Mouse (Mus musculus) urinary bladder, postnatal 4 days (tissue): ENCODE measurements around the gene Odf3l2.
A peak's percentile ranks its signal among the peaks of the same experiment; 100 is the strongest.

Source experiments
- DNase-seq, 2 experiments: peaks; one replicate each; pipeline ENCODE4 v3.0.0; 2021 to 2022; ENCODE audit warnings: low spot score in 2 of 2

Odf3l2 gene

GRCm38 (mm10) chr10:79645711-79646110, at the start of gene Odf3l2:
Gene Odf3l2 (minus strand): TSS chr10:79645738.
- DNase-seq: no peak

GRCm38 (mm10) chr10:79694379-79694655, 48.8 kb upstream of the Odf3l2 start:
- DNase-seq: no peak

- DNase-seq: no peak
Measured at GRCm38 (mm10) chr10:79693580-79694378, 48.2 kb upstream of the Odf3l2 start.

- DNase-seq: no peak
Measured at GRCm38 (mm10) chr10:79691986-79692548, 46.5 kb upstream of the Odf3l2 start.

- DNase-seq: no peak
Measured at GRCm38 (mm10) chr10:79689178-79689577, 43.6 kb upstream of the Odf3l2 start.

- no peak for DNase-seq
Measured at GRCm38 (mm10) chr10:79688720-79689119, 43.2 kb upstream of the Odf3l2 start, which contains the start of gene Gzmm. Gene Gzmm (plus strand): TSS chr10:79689020.

GRCm38 (mm10) chr10:79687513-79687912, 42.0 kb upstream of the Odf3l2 start:
- DNase-seq: no peak

GRCm38 (mm10) chr10:79686691-79687090, 41.2 kb upstream of the Odf3l2 start:
- no peak for DNase-seq

GRCm38 (mm10) chr10:79686219-79686618, 40.7 kb upstream of the Odf3l2 start:
- no peak for DNase-seq

- DNase-seq: no peak
Measured at GRCm38 (mm10) chr10:79684770-79685600, 39.4 kb upstream of the Odf3l2 start.

GRCm38 (mm10) chr10:79683726-79684640, 38.4 kb upstream of the Odf3l2 start:
- DNase-seq: no peak

GRCm38 (mm10) chr10:79682916-79683582, 37.5 kb upstream of the Odf3l2 start:
- DNase-seq: peak; percentile 51 to 79

GRCm38 (mm10) chr10:79682551-79682915, 37.0 kb upstream of the Odf3l2 start:
- peak in 1 of 2 experiments; percentile 33 for DNase-seq

- peak; percentile 98 to 100 for DNase-seq
Measured at GRCm38 (mm10) chr10:79681591-79682245, 36.2 kb upstream of the Odf3l2 start, which contains the start of gene Cdc34. Gene Cdc34 (plus strand): TSS chr10:79682195.

GRCm38 (mm10) chr10:79680606-79681495, 35.3 kb upstream of the Odf3l2 start:
- no peak for DNase-seq

GRCm38 (mm10) chr10:79675346-79676035, 30.0 kb upstream of the Odf3l2 start:
- DNase-seq: no peak

- no peak for DNase-seq
Measured at GRCm38 (mm10) chr10:79673054-79673453, 27.5 kb upstream of the Odf3l2 start.

- DNase-seq: no peak
Measured at GRCm38 (mm10) chr10:79672088-79672455, 26.5 kb upstream of the Odf3l2 start.
